Mouse (Mus musculus) kidney, embryonic 14.5 days (tissue): Measurements from ENCODE around the gene Dus4l. TPM values are rescaled to one million over a fixed set of nuclear protein-coding genes. Genes with fewer than 3 reads are reported as not detected.
"Not testable (repeated sequence)": the region's sequence is repeated elsewhere in the genome, so short reads cannot be mapped to it uniquely, and the experiment has no call there.

Source experiments
- ATAC-seq: fragments of 200-750 bp; cut with Nextera tagmentation; 2 replicates; pipeline ENCODE4 v1.8.0; 2017; ENCODE audit warnings: moderate number of reproducible peaks, mild to moderate bottlenecking, moderate TSS enrichment, moderate library complexity; ENCODE audit not compliant: low FRiP score, low TSS enrichment
- H3K27ac ChIP-seq: fragments of 300-500 bp; sonication (generic); 2 replicates; pipeline ENCODE4 v1.5.1; 2014; ENCODE audit warnings: low read depth, mild to moderate bottlenecking, low read length, moderate library complexity, mixed read lengths
- H3K27me3 ChIP-seq: fragments of 300-500 bp; sonication (generic); 2 replicates; pipeline ENCODE4 v1.6.1; 2014; ENCODE audit warnings: mild to moderate bottlenecking, low read length; ENCODE audit not compliant: control insufficient read depth, insufficient read depth
- H3K36me3 ChIP-seq: fragments of 300-500 bp; sonication (generic); 2 replicates; pipeline ENCODE4 v1.6.1; 2014; ENCODE audit warnings: low read length, mixed read lengths; ENCODE audit not compliant: control insufficient read depth, insufficient read depth
- H3K4me1 ChIP-seq: fragments of 300-500 bp; sonication (generic); 2 replicates; pipeline ENCODE4 v1.6.1; 2014; ENCODE audit warnings: low read length, mixed read lengths; ENCODE audit not compliant: control insufficient read depth, insufficient read depth
- H3K4me2 ChIP-seq: fragments of 300-500 bp; sonication (generic); replicated peaks from 2 replicates; pipeline ENCODE4 v1.6.1; 2014; ENCODE audit warnings: low read depth, mild to moderate bottlenecking, low read length
- H3K4me3 ChIP-seq: fragments of 300-500 bp; sonication (generic); 2 replicates; pipeline ENCODE4 v1.5.1; 2014; ENCODE audit warnings: mild to moderate bottlenecking, low read length
- H3K9ac ChIP-seq: fragments of 300-500 bp; sonication (generic); 2 replicates; pipeline ENCODE4 v1.6.1; 2014; ENCODE audit warnings: low read depth, mild to moderate bottlenecking, low read length, moderate library complexity
- H3K9me3 ChIP-seq: fragments of 300-500 bp; sonication (generic); 2 replicates; pipeline ENCODE4 v1.6.1; 2016; ENCODE audit warnings: low read length; ENCODE audit not compliant: control insufficient read depth
- WGBS: fragments of 180-500 bp; shearing (Covaris S2); extraction: QIAGEN DNeasy Blood & Tissue Kit; methylation state at CpG from one replicate; pipeline ENCODE4 v1.1.7; 2014; 5-methylcytosine and 5-hydroxymethylcytosine counted together
- polyA plus RNA-seq: library from polyadenylated mRNA; unstranded; fragments of >200 nt; fragmentation: Nextera tagmentation; extraction: Ambion mirVana; gene quantifications from 2 replicates; pipeline ENCODE4 v1.2.1, GENCODE M21; 2014

Dus4l gene
- polyA plus RNA-seq, 1 experiment from 2014 or later, result 12.4 TPM

GRCm38 (mm10) chr12:31654965-31655477 lies 395 bp upstream of the Dus4l start:
- H3K36me3 ChIP-seq, result no peaks in the 10 kb centered on the region
- peak overlapping the region; percentile 87 for H3K4me3 ChIP-seq
- H3K4me1 ChIP-seq, result no peaks in the 10 kb centered on the region
- under 1% methylated on average over 29 of the region's 29 CpGs for WGBS
- peak; percentile 90 for ATAC-seq
- H3K4me2 ChIP-seq, result peak overlapping the region; percentile 51
- H3K9ac ChIP-seq, result peak overlapping the region; percentile 74
- no peaks in the 10 kb centered on the region for H3K9me3 ChIP-seq
- peak overlapping the region; percentile 79 for H3K27ac ChIP-seq
- H3K27me3 ChIP-seq, result no peaks in the 10 kb centered on the region

DNA sequence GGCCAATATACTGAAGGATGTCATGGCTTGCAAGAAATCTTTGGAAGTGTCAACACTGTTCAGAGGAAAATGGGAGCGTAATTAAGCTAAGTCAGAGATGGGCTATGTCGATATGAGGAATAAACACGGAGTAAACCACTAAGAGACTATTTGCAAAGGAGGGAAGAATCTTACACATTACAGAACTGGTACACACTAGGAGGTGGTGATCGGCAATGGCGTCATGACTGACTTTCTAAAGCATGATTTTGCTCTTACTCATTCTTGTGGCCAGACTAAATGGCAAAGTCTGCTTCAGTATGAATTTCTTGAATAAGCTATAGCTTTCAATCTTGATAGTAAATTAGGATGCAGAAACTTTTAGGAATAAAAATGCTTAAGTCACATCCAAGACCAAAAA lies 1.0 kb downstream of the Dus4l start:
- peak overlapping the region; percentile 87; the same call in 1 of the 2 replicates for H3K4me3 ChIP-seq
- no peak overlapping the region for H3K27ac ChIP-seq
- peak overlapping the region; percentile 38 for H3K4me2 ChIP-seq
- 79% methylated on average over 5 of the region's 5 CpGs for WGBS
- no peak for ATAC-seq
- H3K9me3 ChIP-seq, result no peaks in the 10 kb centered on the region
- H3K4me1 ChIP-seq, result no peaks in the 10 kb centered on the region
- no peaks in the 10 kb centered on the region for H3K27me3 ChIP-seq
- H3K9ac ChIP-seq, result no peak overlapping the region
- no peaks in the 10 kb centered on the region for H3K36me3 ChIP-seq

GRCm38 (mm10) chr12:31635240-31635607 lies 19.4 kb downstream of the Dus4l start:
- H3K4me3 ChIP-seq, result no peak overlapping the region
- WGBS, result 90% methylated on average over 3 of the region's 3 CpGs
- 0 out of 2 replicates have a peak, but pooled peaks cover under 1% of the 10 kb centered on the region for H3K36me3 ChIP-seq
- no peaks in the 10 kb centered on the region for H3K27me3 ChIP-seq
- peak overlapping the region; percentile 86; the same call in 1 of the 2 replicates for H3K9ac ChIP-seq
- ATAC-seq, result no peak
- no peak overlapping the region for H3K27ac ChIP-seq
- H3K4me1 ChIP-seq, result 0 out of 2 replicates have a peak, but pooled peaks cover 4% of the 10 kb centered on the region
- no peaks in the 10 kb centered on the region for H3K9me3 ChIP-seq
- H3K4me2 ChIP-seq, result no peak overlapping the region; the same call in 1 of the 2 replicates

DNA sequence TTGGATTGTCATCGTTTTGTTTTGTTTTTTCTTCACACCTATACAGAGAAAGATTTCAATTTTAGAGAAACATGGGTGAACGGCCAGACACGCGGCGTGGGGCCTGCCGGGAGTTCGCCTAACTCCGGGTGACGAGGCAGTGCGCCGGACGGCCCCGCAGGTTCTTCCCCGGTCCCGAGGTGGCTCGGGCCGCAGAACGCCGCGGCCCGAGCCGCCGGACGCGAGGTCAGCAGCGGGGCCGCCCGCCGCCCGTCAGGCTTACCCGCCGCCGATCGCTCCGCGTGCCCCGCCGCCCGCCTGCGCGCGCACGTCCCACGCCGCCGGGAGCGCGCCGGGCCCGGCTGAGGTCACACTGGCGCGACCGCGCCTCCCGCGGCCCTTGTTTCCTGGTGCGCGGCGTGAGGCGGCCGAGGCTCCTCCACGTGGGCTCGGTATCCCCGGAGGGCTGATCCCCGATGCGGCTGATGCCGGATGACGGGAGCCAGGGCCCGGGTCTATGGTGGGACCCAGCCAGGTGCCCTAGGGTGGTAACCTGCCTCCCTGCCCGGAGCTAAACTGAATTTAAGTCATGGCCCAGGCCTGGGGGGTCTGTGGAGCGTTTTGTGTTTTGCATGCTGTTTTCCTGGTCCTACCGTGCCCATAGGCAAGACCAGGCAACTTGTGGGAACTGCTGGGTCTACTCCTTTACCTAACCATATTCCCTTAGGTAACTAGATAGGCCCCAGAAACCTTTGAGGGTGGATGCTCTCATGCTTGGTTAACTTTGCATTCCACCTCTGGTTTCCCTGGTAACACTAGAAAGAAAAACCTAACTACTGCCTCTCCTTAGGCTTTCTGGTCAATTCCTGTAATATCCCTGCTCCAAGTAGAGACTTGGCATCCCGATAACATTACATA lies 20.0 kb downstream of the Dus4l start, which contains the start of gene Bcap29:
Gene Bcap29, minus strand, starts transcription at position 316 of the 897 bp plus-strand sequence.
- 1% methylated on average over 72 of the region's 73 CpGs for WGBS
- H3K4me3 ChIP-seq, result peak within 1 kb of the TSS; percentile 62
- H3K4me2 ChIP-seq, result peak within 1 kb of the TSS; percentile 81
- no peaks in the 10 kb centered on the region for H3K36me3 ChIP-seq
- peak within 1 kb of the TSS; percentile 86 for H3K9ac ChIP-seq
- H3K4me1 ChIP-seq, result 0 out of 2 replicates have a peak, but pooled peaks cover 4% of the 10 kb centered on the region
- peak; percentile 91 for ATAC-seq
- no peaks in the 10 kb centered on the region for H3K27me3 ChIP-seq
- H3K27ac ChIP-seq, result peak within 1 kb of the TSS; percentile 55
- H3K9me3 ChIP-seq, result no peaks in the 10 kb centered on the region

DNA sequence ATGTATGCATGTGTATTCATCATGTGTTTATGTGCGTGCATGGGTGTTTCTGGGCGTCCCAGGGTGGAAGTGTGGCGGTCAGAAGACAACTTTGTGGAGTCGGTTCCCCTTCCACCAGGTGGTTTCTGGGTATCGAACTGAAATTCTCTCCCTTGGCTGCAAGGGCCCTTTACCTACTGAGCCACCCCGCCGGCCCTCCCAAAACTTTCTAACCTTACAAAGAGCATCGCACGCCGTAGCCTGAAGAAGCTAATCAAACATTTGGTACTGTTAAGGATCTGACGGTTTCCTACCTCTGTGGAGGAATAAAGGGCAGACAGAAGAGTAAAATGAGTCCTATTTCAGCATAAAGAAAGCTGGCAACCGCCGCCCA lies 20.7 kb downstream of the Dus4l start:
- Histone ChIP-seq H3K27me3 (no peaks in the 10 kb centered on the region), H3K4me3 (peak overlapping the region; percentile 62), H3K4me2 (peak overlapping the region; percentile 81), H3K9ac (peak overlapping the region; percentile 86), H3K36me3 (no peaks in the 10 kb centered on the region), H3K9me3 (no peaks in the 10 kb centered on the region), H3K4me1 (0 out of 2 replicates have a peak, but pooled peaks cover 4% of the 10 kb centered on the region), H3K27ac (peak overlapping the region; percentile 55)
- WGBS, result 13% methylated on average over 13 of the region's 13 CpGs
- peak; percentile 63; the same call in 1 of the 2 replicates for ATAC-seq

GRCm38 (mm10) chr12:31628396-31628795 lies 26.2 kb downstream of the Dus4l start:
- not testable (repeated sequence) for H3K4me2 ChIP-seq, ATAC-seq, H3K4me1 ChIP-seq, H3K9me3 ChIP-seq, H3K9ac ChIP-seq, H3K4me3 ChIP-seq, H3K36me3 ChIP-seq, H3K27me3 ChIP-seq, H3K27ac ChIP-seq
- WGBS, result 95% methylated on average over 9 of the region's 9 CpGs

DNA sequence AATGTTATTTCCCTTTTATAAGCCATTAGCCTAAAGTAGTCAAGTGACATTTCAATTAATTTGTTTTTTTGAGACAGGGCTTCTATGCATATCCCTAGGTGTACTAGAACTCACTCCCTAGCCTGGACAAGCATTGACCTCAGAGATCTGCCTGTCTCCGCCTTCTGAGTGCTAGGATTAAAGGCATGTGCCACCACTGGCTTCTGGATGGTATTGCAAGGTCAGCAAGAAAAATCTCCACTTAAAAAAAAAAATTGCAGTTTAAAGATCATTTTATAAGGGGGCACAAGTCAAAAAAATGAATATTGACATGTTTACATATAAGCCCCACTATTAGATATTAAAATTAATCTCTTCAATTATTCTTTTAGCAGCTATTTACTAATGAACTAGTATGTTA lies 29.6 kb downstream of the Dus4l start:
- Histone ChIP-seq H3K4me1 (no peaks in the 10 kb centered on the region), H3K9ac (no peak overlapping the region), H3K36me3 (peaks cover 7% of the 10 kb centered on the region; the same call in 1 of the 2 replicates), H3K4me3 (no peak overlapping the region), H3K27ac (no peak overlapping the region), H3K4me2 (no peak overlapping the region), H3K9me3 (no peaks in the 10 kb centered on the region), H3K27me3 (no peaks in the 10 kb centered on the region)
- no peak for ATAC-seq
- WGBS, result 89% methylated on average over 1 of the region's 1 CpGs

DNA sequence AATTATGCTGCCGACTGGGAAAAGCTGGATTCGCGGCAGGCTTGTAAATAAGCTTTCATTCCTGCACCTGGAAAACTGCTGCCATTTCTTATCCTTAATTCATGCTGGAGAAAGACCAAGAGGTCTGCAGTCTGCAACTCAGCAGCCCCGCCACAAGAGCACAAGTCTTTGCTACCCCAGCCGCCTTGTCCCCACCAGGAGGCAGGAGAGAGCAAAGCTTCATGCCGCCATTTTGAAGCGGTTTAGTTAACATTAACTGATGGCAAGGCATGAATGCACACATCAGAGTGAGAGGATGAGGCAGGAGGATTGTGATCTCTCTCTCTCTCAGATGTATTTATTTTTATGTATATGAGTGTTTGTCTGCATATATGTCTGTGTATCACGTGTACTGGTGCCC lies 34.5 kb downstream of the Dus4l start:
- Histone ChIP-seq H3K4me3 (no peak overlapping the region), H3K4me1 (no peaks in the 10 kb centered on the region), H3K9ac (no peak overlapping the region), H3K36me3 (no peaks in the 10 kb centered on the region), H3K4me2 (no peak overlapping the region), H3K27ac (no peak overlapping the region), H3K9me3 (no peaks in the 10 kb centered on the region), H3K27me3 (no peaks in the 10 kb centered on the region)
- no peak for ATAC-seq
- 80% methylated on average over 8 of the region's 8 CpGs for WGBS

DNA sequence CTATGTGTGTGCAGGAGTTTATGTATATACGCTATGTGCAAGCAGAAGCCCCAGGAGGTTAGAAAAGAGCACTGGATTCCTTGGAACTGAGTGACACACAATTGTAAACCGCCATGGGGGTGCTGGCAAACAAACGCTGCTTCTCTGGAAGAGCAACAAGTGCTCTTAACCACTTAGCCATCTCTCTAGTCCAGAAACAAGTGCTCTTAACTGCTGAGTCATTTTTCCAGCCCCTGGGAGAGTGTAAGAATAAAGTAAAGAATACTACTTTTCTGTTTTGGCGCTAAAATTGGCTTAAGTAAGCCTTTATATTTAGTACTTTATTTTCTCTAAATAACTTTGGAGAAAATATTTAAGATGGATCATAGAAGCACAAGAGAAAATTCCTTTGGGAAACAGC lies 41.3 kb downstream of the Dus4l start:
- Histone ChIP-seq H3K27me3 (no peaks in the 10 kb centered on the region), H3K27ac (no peak overlapping the region), H3K9ac (no peak overlapping the region), H3K4me3 (no peak overlapping the region), H3K9me3 (no peaks in the 10 kb centered on the region), H3K36me3 (no peaks in the 10 kb centered on the region), H3K4me2 (no peak overlapping the region), H3K4me1 (no peaks in the 10 kb centered on the region)
- ATAC-seq, result no peak
- WGBS, result 78% methylated on average over 4 of the region's 4 CpGs
